Mouse (Mus musculus) lung, embryonic 15.5 days (tissue): ENCODE measurements at regions not wholly inside any gene's neighbourhood (a gene's known extent, or its start where the extent isn't known, plus 50 kb on each side); places are given as distances from the start of the nearest gene placed in this dataset.

ENCODE experiments used
- ATAC-seq: fragments of 200-750 bp; cut with Nextera tagmentation; 2 replicates; pipeline ENCODE4 v1.8.0; 2017; ENCODE audit warnings: moderate number of reproducible peaks, borderline replicate concordance; ENCODE audit not compliant: low FRiP score, low TSS enrichment; ENCODE audit errors: extremely low read depth
- H3K27ac ChIP-seq: fragments of 300-500 bp; sonication (generic); 2 replicates; pipeline ENCODE4 v1.5.1; 2015; ENCODE audit warnings: moderate library complexity, mild to moderate bottlenecking, inconsistent platforms
- H3K27me3 ChIP-seq: fragments of 300-500 bp; sonication (generic); 2 replicates; pipeline ENCODE4 v1.6.1; 2015; ENCODE audit warnings: inconsistent platforms
- H3K36me3 ChIP-seq: fragments of 300-500 bp; sonication (generic); 2 replicates; pipeline ENCODE4 v1.6.1; 2015; ENCODE audit warnings: inconsistent platforms
- H3K4me1 ChIP-seq: fragments of 300-500 bp; sonication (generic); 2 replicates; pipeline ENCODE4 v1.6.1; 2015; ENCODE audit warnings: inconsistent platforms
- H3K4me2 ChIP-seq: fragments of 300-500 bp; sonication (generic); 2 replicates; pipeline ENCODE4 v1.6.1; 2015; ENCODE audit warnings: inconsistent platforms, mild to moderate bottlenecking, moderate library complexity
- H3K4me3 ChIP-seq: fragments of 300-500 bp; sonication (generic); 2 replicates; pipeline ENCODE4 v1.5.1; 2015; ENCODE audit warnings: mild to moderate bottlenecking, inconsistent platforms
- H3K9ac ChIP-seq: fragments of 300-500 bp; sonication (generic); 2 replicates; pipeline ENCODE4 v1.6.1; 2015; ENCODE audit warnings: inconsistent platforms
- H3K9me3 ChIP-seq: fragments of 300-500 bp; sonication (generic); 2 replicates; pipeline ENCODE4 v1.6.1; 2016; ENCODE audit warnings: inconsistent platforms
- WGBS: fragments of 180-500 bp; shearing (Covaris S2); methylation state at CpG from one replicate; pipeline ENCODE4 v1.1.7; 2015; 5-methylcytosine and 5-hydroxymethylcytosine counted together

- Histone ChIP-seq H3K4me3 (no peak overlapping the region), H3K27me3 (no peaks in the 10 kb centered on the region; the same call in 1 of the 2 replicates), H3K9ac (no peak overlapping the region), H3K36me3 (no peaks in the 10 kb centered on the region), H3K27ac (no peak overlapping the region), H3K4me1 (no peaks in the 10 kb centered on the region), H3K9me3 (no peaks in the 10 kb centered on the region), H3K4me2 (no peak overlapping the region)
- ATAC-seq: no peak
- WGBS: 50% methylated on average over 15 of the region's 15 CpGs
Observed at GRCm38 (mm10) chr6:31209411-31210139, 189.0 kb upstream of the Mkln1 start.

GRCm38 (mm10) chr6:31210209-31210714, 188.3 kb upstream of the Mkln1 start:
- WGBS: 74% methylated on average over 7 of the region's 7 CpGs
- Histone ChIP-seq H3K4me1 (no peaks in the 10 kb centered on the region), H3K36me3 (no peaks in the 10 kb centered on the region), H3K4me3 (no peak overlapping the region), H3K27ac (no peak overlapping the region), H3K9ac (no peak overlapping the region), H3K4me2 (no peak overlapping the region), H3K9me3 (no peaks in the 10 kb centered on the region), H3K27me3 (peaks cover 6% of the 10 kb centered on the region)
- no peak for ATAC-seq

GRCm38 (mm10) chr6:31211091-31211490, 187.4 kb upstream of the Mkln1 start:
- H3K9me3 ChIP-seq: no peaks in the 10 kb centered on the region
- H3K4me2 ChIP-seq: no peak overlapping the region
- H3K27me3 ChIP-seq: peaks cover 14% of the 10 kb centered on the region
- 80% methylated on average over 4 of the region's 4 CpGs for WGBS
- no peak overlapping the region for H3K27ac ChIP-seq
- H3K9ac ChIP-seq: no peak overlapping the region
- no peak for ATAC-seq
- no peaks in the 10 kb centered on the region for H3K4me1 ChIP-seq
- H3K4me3 ChIP-seq: no peak overlapping the region
- H3K36me3 ChIP-seq: no peaks in the 10 kb centered on the region

GRCm38 (mm10) chr6:31211616-31212015, 186.9 kb upstream of the Mkln1 start:
- WGBS: 69% methylated on average over 5 of the region's 5 CpGs
- Histone ChIP-seq H3K9ac (no peak overlapping the region), H3K36me3 (no peaks in the 10 kb centered on the region), H3K4me1 (peaks cover 2% of the 10 kb centered on the region), H3K4me3 (no peak overlapping the region), H3K27me3 (peaks cover 20% of the 10 kb centered on the region), H3K27ac (no peak overlapping the region), H3K4me2 (no peak overlapping the region), H3K9me3 (no peaks in the 10 kb centered on the region)
- ATAC-seq: no peak

- H3K27me3 ChIP-seq: peaks cover 24% of the 10 kb centered on the region
- H3K9ac ChIP-seq: no peak overlapping the region
- WGBS: 84% methylated on average over 7 of the region's 7 CpGs
- H3K4me3 ChIP-seq: no peak overlapping the region
- no peak overlapping the region for H3K4me2 ChIP-seq
- H3K4me1 ChIP-seq: peaks cover 7% of the 10 kb centered on the region
- H3K9me3 ChIP-seq: no peaks in the 10 kb centered on the region
- no peak for ATAC-seq
- H3K27ac ChIP-seq: no peak overlapping the region
- no peaks in the 10 kb centered on the region for H3K36me3 ChIP-seq
Observed at GRCm38 (mm10) chr6:31212080-31212479, 186.5 kb upstream of the Mkln1 start.

- no peak overlapping the region for H3K4me3 ChIP-seq
- H3K4me2 ChIP-seq: no peak overlapping the region
- peaks cover 11% of the 10 kb centered on the region for H3K4me1 ChIP-seq
- WGBS: 76% methylated on average over 13 of the region's 13 CpGs
- no peak for ATAC-seq
- H3K9me3 ChIP-seq: no peaks in the 10 kb centered on the region
- H3K27ac ChIP-seq: no peak overlapping the region
- no peak overlapping the region for H3K9ac ChIP-seq
- peaks cover 30% of the 10 kb centered on the region for H3K27me3 ChIP-seq
- no peaks in the 10 kb centered on the region for H3K36me3 ChIP-seq
Observed at GRCm38 (mm10) chr6:31212694-31213093, 185.8 kb upstream of the Mkln1 start.

- H3K9me3 ChIP-seq: no peaks in the 10 kb centered on the region
- H3K36me3 ChIP-seq: no peaks in the 10 kb centered on the region
- H3K4me3 ChIP-seq: no peak overlapping the region
- H3K27ac ChIP-seq: no peak overlapping the region
- WGBS: 64% methylated on average over 4 of the region's 4 CpGs
- peaks cover 35% of the 10 kb centered on the region for H3K27me3 ChIP-seq
- no peak overlapping the region for H3K4me2 ChIP-seq
- no peak overlapping the region for H3K9ac ChIP-seq
- peaks cover 16% of the 10 kb centered on the region for H3K4me1 ChIP-seq
- ATAC-seq: no peak
Observed at GRCm38 (mm10) chr6:31213161-31213560, 185.4 kb upstream of the Mkln1 start.

- peak overlapping the region; percentile 57 for H3K4me3 ChIP-seq
- H3K4me1 ChIP-seq: peaks cover 30% of the 10 kb centered on the region
- peaks cover 60% of the 10 kb centered on the region for H3K27me3 ChIP-seq
- H3K27ac ChIP-seq: no peak overlapping the region
- no peak overlapping the region for H3K9ac ChIP-seq
- ATAC-seq: no peak
- H3K9me3 ChIP-seq: no peaks in the 10 kb centered on the region
- no peaks in the 10 kb centered on the region for H3K36me3 ChIP-seq
- peak overlapping the region; percentile 98 for H3K4me2 ChIP-seq
- 68% methylated on average over 8 of the region's 8 CpGs for WGBS
Observed at GRCm38 (mm10) chr6:31215661-31216060, 182.9 kb upstream of the Mkln1 start.

GRCm38 (mm10) chr6:31216206-31217059, 182.1 kb upstream of the Mkln1 start:
- H3K27me3 ChIP-seq: peaks cover 68% of the 10 kb centered on the region
- ATAC-seq: peak; percentile 75

GRCm38 (mm10) chr6:31217060-31217541, 181.4 kb upstream of the Mkln1 start:
- peak; percentile 46; the same call in 1 of the 2 replicates for ATAC-seq
- H3K4me1 ChIP-seq: peaks cover 30% of the 10 kb centered on the region
- no peak overlapping the region for H3K27ac ChIP-seq
- H3K27me3 ChIP-seq: peaks cover 73% of the 10 kb centered on the region
- peak overlapping the region; percentile 98 for H3K4me2 ChIP-seq
- 0% methylated on average over 20 of the region's 20 CpGs for WGBS
- H3K9ac ChIP-seq: no peak overlapping the region
- H3K4me3 ChIP-seq: peak overlapping the region; percentile 57
- no peaks in the 10 kb centered on the region for H3K36me3 ChIP-seq
- H3K9me3 ChIP-seq: no peaks in the 10 kb centered on the region

More at GRCm38 (mm10) chr6:31216206-31217059, 182.1 kb upstream of the Mkln1 start:
- WGBS: under 1% methylated on average over 99 of the region's 100 CpGs
- Histone ChIP-seq H3K9me3 (no peaks in the 10 kb centered on the region), H3K36me3 (no peaks in the 10 kb centered on the region), H3K4me1 (peaks cover 30% of the 10 kb centered on the region), H3K27ac (no peak overlapping the region), H3K9ac (peak overlapping the region; percentile 51), H3K4me2 (peak overlapping the region; percentile 98), H3K4me3 (peak overlapping the region; percentile 57)

- H3K9me3 ChIP-seq: no peaks in the 10 kb centered on the region
- no peak overlapping the region for H3K27ac ChIP-seq
- WGBS: 0% methylated on average over 20 of the region's 25 CpGs
- H3K4me3 ChIP-seq: peak overlapping the region; percentile 57
- no peaks in the 10 kb centered on the region for H3K36me3 ChIP-seq
- peak overlapping the region; percentile 98 for H3K4me2 ChIP-seq
- H3K9ac ChIP-seq: peak overlapping the region; percentile 34; the same call in 1 of the 2 replicates
- H3K4me1 ChIP-seq: peaks cover 30% of the 10 kb centered on the region
- no peak for ATAC-seq
- peaks cover 77% of the 10 kb centered on the region for H3K27me3 ChIP-seq
Observed at GRCm38 (mm10) chr6:31217641-31218138, 180.8 kb upstream of the Mkln1 start.
